Mouse (Mus musculus) thymus, postnatal 0 days (tissue): Measurements from ENCODE around the gene Dynll1. TPM values are rescaled to one million over a fixed set of nuclear protein-coding genes. Genes with fewer than 3 reads are reported as not detected.

Source experiments
- DNase-seq: peaks from one replicate; pipeline ENCODE4 v3.0.0-alpha.2; 2015; ENCODE audit warnings: low spot score
- polyA plus RNA-seq: library from polyadenylated mRNA; unstranded; fragments of >200 nt; fragmentation: Nextera tagmentation; extraction: Ambion mirVana; gene quantifications from 2 replicates; pipeline ENCODE4 v1.2.1, GENCODE M21; 2015

Dynll1 gene
- 1,203 and 1,571 TPM in 2 replicates for polyA plus RNA-seq

GRCm38 (mm10) chr5:115300792-115301614 is at the start of gene Dynll1:
Gene Dynll1 (minus strand): TSS chr5:115300999.
- DNase-seq = peak; percentile 100

GRCm38 (mm10) chr5:115349225-115349555 is 48.4 kb upstream of the Dynll1 start:
- no peak for DNase-seq

GRCm38 (mm10) chr5:115348546-115349224 is 47.9 kb upstream of the Dynll1 start, which contains the start of gene Cox6a1:
Gene Cox6a1 (minus strand): TSS chr5:115348981.
- peak; percentile 100 for DNase-seq

GRCm38 (mm10) chr5:115347564-115347963 is 46.8 kb upstream of the Dynll1 start:
- peak; percentile 85 for DNase-seq

- DNase-seq = no peak
Observed at GRCm38 (mm10) chr5:115341314-115342165, 40.7 kb upstream of the Dynll1 start.

- DNase-seq = peak; percentile 90
Observed at GRCm38 (mm10) chr5:115340577-115341313, 39.9 kb upstream of the Dynll1 start, which contains the start of the genes Gatc and Triap1. Gene Gatc (minus strand): TSS chr5:115341178. Gene Triap1 (plus strand): TSS chr5:115341225.

GRCm38 (mm10) chr5:115340007-115340406 is 39.2 kb upstream of the Dynll1 start:
- no peak for DNase-seq

GRCm38 (mm10) chr5:115333626-115334025 is 32.8 kb upstream of the Dynll1 start:
- no peak for DNase-seq

- no peak for DNase-seq
Observed at GRCm38 (mm10) chr5:115330955-115331354, 30.2 kb upstream of the Dynll1 start.

- peak; percentile 31 for DNase-seq
Observed at GRCm38 (mm10) chr5:115327610-115328548, 27.1 kb upstream of the Dynll1 start.

- DNase-seq = peak; percentile 95
Observed at GRCm38 (mm10) chr5:115326875-115327609, 26.2 kb upstream of the Dynll1 start, which contains the start of gene Srsf9. Gene Srsf9 (plus strand): TSS chr5:115327177.

GRCm38 (mm10) chr5:115326256-115326831 is 25.5 kb upstream of the Dynll1 start:
- no peak for DNase-seq

- DNase-seq = peak; percentile 59
Observed at GRCm38 (mm10) chr5:115319004-115319940, 18.5 kb upstream of the Dynll1 start.

- peak; percentile 67 for DNase-seq
Observed at GRCm38 (mm10) chr5:115317645-115318328, 17.0 kb upstream of the Dynll1 start.

- DNase-seq = no peak
Observed at GRCm38 (mm10) chr5:115316968-115317644, 16.3 kb upstream of the Dynll1 start.

- DNase-seq = no peak
Observed at GRCm38 (mm10) chr5:115313668-115313943, 12.8 kb upstream of the Dynll1 start.
